Mouse (Mus musculus): ENCODE results near the gene Srsf4.

Gene Srsf4

DNA sequence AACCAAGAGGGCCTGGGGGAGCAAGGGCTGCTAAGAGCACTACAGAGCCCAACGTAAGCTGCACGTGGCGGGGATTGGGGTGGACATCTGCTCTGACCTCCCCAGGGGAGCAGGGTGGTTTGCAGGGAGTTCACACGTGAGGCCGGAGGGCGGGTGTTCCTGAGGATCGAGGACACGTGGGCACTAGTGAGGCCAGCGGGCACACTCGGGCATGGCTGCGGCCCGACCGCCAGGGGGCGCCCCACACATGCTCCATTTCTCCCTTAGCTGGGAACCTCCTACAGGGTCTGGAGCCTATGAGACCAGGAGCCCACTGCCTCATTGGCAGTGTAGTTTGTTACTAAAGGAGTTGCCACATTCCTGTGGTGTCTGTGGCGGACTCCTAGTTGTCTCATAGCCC, 43.0 kb downstream of the Srsf4 start:
- peak; percentile 58 for DNase-seq

DNA sequence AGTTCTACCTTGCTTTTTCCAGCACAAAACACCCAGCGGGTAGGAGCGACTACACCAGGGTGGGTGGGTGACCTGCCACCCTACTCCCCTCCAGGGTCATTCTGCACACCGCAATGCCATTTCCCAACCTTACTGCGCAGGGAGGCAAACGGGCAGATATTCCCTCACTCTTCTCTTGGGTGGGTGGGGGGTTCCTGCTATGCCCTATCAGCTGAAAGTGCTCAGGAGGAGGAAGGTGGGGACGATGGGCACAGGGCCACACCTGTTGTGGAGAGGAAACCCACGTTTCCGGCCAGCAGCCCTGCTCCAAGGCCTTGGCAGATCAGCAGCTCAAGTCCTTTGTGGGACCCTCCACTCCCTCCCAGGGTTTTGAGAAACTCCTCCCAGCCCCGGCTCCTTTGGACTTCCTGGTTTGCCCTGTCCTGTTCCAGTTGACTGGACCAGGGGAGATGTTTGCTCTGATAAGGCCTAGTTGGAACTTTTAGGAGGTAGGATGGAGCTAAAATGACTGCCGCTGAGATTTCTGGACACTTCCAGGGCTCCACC, 43.7 kb downstream of the Srsf4 start:
- no peak for DNase-seq

DNA sequence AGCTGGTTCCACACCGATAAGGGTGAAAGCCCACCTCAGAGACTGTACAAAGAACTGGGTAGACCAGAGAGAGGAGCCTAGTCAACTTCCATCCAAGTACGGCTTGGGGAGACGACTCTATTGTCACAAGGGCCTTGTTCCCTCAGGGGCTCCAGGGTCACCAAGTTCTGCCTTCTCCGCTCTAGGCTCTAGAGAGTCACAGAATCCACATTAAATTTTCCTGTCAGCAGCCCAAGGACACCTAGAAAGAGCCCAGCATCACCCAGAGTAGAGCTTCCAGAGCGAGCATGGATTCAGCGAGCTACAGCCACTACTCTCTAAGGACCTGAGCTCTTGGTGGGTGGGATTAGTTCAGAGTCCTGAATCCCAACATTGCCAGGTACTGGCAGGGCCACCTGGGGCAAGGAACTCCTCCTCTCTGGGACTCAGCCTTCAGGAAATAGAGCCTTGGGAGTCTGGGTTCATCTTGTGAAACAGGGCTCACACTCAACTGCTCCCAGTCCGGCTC, 44.7 kb downstream of the Srsf4 start:
- no peak for DNase-seq

DNA sequence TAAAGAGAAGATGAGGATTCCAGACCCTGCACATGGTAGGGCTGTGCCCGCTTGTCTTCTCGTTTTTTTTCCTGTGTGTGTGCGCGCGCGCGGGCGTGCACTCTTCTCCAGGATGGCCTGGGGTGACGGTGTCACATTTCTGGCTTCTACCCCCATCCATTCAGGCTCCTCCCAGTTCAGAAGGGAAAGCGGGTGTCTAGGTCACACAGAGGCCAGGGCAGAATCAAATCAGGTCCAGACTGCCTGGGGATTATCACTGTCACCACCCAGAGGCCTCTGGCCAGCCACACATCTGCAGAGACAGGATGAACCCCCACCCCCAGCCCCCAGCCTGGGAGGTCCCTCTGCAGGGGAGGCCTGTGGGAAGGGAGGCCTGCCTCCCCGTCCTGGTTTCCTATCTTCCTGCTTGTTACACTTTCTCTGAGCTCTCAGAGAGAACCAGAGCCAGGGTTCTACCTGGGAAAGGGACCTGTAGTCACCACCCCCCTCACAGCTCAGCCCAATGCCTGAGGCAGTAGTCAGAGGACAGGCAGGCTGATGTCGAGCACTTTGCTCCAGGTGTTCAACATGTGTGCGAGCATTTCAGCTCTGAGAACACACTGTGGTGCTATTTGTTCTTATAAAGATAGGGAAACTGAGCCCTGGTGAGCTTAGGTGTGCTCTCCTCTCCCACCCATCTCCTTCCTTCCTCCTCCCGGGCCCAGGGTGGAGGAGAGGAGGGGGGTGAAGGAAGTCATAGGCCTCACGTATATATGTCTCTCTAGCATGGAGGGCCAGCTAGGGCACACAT, 45.5 kb downstream of the Srsf4 start:
- DNase-seq = no peak

DNA sequence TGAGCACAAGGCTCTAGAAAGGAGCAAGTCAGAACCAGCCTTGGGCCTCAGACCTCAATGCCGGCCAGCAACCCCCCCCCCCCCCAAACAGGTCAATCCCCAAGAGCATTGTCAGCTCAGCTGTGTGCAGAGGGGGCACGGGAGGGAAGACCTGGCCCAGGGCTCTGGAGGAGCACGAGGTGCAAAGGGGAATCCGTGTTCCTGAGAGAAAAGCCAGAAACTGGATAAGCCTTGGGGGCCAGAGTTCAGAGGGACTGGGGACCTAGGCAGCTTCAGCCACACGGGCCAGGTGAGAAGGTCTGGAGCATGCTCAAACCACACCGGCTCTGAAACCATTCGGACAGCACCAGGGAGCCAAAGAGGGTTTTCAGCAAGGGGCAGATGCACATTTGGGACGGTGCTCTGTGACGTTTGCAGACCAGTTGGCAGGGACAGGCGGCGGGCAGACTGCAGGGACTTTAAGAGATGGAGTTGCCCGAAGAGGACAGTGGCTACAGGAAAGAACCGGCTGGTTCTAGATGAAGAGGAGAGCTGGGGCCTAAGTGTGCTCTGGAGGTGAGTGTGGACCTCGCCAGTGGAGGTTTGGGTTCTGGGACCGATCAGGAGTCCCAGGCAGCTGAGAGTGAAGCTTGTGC, 46.2 kb downstream of the Srsf4 start:
- no peak for DNase-seq

DNA sequence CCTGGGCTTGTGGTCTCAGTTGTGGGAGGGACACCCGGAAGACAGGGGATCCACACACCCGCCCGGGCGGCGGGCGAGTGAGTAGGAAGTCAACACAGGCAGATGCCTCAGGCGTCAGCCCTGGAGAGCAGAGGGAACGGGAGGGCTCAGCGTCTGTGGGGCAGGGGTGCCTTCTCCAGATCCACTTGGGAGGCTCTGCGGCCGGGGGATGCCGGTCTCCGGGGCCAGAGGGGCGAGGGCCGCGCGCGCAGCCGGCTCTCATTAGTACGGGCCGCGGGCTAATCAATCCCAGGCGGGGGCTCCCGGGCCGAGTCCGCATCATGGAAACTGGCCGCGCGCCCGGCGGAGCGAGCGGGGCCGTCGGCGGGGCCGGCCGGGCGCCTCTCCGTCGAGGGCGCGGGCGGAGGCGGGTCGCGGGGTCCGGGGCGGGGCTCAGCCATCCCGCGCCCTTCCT, 46.8 kb downstream of the Srsf4 start:
- DNase-seq = no peak

DNA sequence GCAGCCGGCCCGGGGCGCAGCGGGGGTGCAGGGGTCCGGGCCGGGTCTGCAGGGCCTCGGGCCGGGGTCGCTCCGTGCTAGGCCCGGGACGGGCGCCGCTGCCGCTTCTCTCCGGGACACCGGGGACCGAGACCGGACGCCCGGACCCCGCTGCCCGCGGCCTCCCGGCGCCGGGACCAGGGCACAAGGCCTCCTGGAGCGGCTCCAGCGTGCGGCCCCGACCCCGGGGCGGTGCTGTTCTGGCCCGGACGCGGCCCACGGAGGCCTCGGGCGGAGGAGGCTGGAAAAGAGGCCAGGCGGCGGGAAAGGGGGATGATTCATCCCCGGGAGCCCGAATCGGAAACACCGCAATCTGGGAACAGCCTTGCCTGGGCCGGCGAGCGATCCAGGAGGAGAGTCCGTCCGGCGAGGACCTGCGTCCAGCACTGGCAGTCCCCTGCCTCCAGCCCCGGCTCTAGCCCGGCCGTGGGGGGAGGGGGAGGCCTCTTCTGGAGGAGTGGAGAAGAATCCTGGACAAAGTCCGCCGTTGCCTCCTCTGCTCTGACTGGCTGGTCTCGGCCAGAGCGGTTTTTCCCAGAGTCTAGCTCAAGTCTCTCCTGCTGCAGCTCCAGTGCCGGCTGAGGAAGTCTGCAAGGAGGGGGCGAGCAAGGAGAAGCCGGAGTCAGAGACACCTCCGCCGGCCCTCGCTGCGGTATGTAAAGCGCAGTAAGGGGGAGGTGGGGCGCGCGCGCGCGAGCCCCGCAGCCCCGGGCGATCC, 47.4 kb downstream of the Srsf4 start:
- DNase-seq = no peak

DNA sequence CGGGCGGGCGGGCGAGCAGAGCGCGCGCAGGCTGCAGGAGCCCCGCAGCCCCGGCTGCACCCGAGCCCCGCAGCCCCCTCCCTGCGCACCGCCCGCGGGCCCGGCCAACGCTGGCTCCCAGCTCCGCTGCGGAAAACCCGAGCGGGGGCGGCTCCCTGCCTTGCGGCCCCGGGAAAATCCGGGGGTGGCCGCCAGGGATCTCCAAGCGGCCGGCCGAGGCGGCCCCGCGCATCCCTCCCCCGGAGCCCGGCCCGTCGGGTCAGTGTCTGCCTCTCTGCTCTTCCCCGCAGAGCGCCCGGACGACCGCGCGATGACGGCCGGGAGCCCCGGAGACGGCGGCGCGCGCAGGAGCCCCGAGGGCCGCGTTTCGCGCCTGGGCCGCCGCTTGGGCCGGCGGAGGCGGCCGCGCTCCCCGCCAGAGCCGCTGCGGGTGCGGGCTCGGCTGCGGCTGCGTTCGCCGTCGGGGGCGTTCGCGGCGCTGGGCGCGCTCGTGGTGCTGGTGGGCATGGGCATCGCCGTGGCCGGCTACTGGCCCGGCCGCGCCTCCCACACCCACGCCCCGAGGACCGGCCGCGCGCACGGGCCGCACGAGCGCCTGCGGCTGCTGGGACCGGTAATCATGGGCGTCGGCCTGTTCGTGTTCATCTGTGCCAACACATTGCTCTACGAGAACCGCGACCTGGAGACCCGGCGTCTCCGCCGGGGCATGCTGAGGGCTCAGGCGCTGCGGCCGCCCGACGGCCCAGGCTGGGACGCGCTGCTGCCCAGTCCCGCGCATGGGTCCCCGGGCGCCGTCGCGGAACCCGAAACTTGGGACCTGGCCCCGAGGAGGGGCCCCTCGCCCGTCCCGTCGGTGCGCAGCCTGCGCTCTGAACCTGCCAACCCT, 48.3 kb downstream of the Srsf4 start, which contains the start of gene Tmem200b:
Gene Tmem200b, plus strand, starts transcription at position 311 of the 886 bp plus-strand sequence.
- no peak for DNase-seq

DNA sequence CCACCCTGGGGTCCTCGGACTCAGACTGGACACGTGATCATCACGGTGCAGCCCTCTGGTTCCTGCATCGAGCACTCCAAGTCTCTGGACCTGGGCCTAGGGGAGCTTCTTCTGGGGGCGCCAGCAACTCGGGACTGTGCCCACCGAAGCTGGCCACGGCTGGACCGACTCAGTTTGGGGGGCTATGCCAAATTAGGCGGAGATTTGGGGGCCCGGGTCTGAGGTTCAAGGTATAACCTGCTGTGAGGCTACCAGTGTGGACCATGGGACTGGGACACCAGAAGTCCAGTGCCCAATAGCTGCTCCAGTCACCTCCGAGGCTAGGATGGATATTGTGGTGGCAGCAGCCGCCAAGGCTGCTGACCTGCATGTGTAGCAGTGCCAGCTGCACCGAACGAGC, 49.0 kb downstream of the Srsf4 start:
- no peak for DNase-seq

DNA sequence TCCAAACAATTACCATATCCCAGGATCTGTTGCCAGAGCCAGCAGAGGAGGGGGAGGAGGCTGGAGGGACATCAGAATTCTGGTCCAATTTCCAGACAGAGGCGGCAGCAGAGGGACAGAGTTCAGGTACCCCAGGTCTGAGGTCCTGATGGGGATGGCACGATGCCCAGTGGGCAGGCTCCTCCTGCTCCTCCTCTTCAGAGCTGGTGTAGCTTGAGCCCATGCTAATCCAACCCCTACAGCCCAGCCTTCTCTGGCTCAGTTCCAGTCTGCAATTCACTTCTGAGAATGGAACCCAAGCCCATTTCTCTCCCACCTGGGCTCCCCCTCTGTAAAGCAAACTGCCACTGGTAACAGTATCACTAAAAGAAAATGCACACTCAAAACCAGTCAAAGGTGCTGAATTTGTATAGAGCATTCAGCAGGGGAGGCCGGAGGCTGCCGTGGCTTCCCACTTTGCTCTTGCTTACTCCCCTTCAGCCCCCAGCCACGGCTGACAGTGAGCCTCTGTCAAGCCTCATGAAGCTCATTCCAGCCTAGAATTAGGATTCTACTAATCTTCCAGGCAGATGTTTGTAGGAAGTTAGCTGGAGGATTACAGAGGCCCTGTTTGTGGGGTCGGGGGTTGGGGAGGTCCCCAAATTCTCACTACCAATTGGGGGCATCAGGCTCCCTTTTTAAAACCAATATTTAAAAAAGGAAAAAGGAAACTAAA, 50.8 kb downstream of the Srsf4 start:
- no peak for DNase-seq

DNA sequence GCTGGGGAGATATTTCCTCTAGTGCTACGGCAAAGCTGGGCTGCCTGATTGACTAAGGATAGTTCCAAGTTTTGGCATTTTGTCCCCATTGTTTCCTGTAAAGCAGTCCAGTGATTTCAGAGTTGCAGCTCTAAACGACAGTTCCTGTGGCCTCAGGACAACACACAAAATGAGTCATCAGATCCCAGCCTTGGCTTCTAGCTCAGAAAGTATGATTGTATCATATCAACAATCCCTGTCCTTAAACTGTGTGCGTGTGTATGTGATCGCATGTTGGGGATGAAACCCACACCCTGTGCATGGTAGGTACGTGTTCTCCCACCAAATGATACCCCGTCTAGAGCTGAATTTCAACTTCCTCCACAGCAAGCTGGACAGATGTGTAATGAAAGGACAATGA, 55.7 kb downstream of the Srsf4 start:
- DNase-seq = no peak

DNA sequence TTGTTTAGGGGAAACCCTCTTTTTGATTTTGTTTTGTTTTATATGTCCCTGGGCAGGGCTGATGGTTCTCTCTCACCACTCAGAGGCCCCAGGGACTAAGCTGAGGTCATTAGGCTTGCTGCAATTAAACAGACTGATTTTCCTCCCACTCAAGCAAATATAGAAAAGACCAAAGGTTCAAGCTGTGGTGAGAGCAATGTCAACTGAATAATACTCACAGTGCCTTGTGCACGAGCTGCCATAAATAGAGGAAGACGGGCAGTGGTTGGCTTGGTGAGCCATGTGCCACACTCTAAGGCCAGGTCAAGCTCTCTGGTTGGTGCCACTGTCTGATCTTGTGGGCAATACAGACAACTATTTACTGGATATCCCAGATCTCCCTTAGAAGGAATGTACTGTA, 66.0 kb downstream of the Srsf4 start:
- no peak for DNase-seq

DNA sequence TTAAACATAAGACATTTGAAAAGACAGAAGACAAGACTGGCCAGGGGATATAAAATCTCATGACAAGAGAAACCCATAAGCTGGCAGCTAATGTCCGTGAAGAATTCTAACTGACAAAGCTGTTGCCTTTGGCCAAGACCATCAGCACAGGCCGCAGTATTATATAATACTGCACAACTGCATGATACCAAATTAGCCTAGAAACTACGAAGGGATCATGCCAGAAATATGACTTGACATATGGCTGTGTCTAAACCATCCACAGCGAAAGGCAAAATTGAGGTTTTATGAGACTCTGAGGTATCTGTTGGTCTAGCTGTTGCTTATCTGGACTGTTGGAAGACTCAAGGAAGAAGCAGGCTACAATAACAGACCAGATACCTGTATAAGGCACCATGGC, 67.4 kb downstream of the Srsf4 start:
- DNase-seq = no peak

DNA sequence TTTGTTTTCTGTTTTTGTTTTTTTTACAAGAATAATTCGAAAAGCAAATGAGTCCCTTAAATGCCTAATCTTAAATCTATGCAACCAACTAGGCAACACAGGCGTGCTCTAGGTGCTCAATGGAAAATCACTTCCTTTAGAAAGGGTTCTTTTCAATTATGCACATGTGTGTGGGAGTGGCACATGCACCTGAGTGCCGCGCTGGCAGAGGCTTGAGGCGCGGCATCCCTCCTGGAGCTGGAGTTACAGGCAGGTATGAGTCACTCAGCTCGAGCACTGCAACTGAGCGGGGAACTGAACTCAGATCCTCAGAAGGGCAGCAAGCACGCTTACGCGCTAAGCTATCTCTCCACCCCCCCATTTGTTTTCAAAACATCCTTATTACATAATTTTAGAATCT, 74.4 kb downstream of the Srsf4 start:
- no peak for DNase-seq

DNA sequence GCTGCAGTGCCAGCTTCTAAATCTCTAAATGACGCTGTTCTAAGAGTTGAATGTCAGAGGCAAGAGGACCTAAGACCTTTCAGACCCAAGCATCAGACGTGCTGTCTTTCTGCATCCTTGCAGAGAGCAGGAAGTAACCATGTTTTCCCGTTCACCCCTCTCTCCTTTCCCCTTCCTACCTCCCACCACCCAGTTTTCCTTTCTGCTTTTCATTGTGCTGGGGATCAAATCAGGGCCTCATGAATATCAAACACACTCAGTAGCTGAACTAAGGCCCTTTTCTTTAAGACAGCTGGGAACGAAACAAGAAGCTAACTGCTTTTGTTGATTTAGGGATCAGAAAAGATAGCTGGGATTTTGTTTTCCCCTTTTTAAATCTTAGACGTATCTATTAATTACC, 76.5 kb downstream of the Srsf4 start:
- DNase-seq = no peak

DNA sequence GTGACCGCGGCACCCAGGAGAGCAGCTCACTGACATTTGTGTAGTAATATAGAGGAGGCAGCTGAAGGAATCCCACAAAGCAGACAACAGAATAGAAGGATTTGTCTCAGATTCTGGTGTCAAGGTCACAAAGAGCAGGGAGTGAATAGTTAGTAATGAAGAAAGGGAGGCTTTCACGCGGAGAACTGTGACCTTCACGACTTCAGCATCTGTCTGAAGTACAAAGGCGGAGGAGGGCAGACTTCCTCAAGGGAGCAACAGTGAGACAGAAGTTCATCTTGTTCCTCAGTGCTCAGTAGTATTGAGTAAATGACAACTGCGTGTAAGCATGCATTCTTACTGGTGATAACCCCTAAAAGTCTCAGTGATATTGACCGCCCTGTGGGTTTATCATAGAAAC, 77.2 kb downstream of the Srsf4 start:
- DNase-seq = no peak
